Mouse (Mus musculus) cerebellum, adult 2 months (tissue): ENCODE measurements around the gene Mtss1l. TPM values are rescaled to one million over a fixed set of nuclear protein-coding genes. Genes with fewer than 3 reads are reported as not detected.

Experiments
- DNase-seq, 2 experiments: peaks; one replicate each; pipeline ENCODE4 v3.0.0; 2021
- H3K27ac ChIP-seq: fragments of 200-500 bp; 2 replicates; pipeline ENCODE4 v1.5.1; 2012; ENCODE audit warnings: low read length, control low read depth, inconsistent platforms; ENCODE audit not compliant: insufficient read depth
- H3K27me3 ChIP-seq: fragments of 200-500 bp; 2 replicates; pipeline ENCODE4 v1.6.1; 2012; ENCODE audit warnings: inconsistent platforms, mild to moderate bottlenecking, low read length, moderate library complexity; ENCODE audit not compliant: control insufficient read depth, insufficient read depth
- H3K4me1 ChIP-seq: fragments of 200-500 bp; 2 replicates; pipeline ENCODE4 v1.6.1; 2011; ENCODE audit warnings: low read length; ENCODE audit not compliant: control insufficient read depth, insufficient read depth
- H3K4me3 ChIP-seq: fragments of 200-500 bp; replicated peaks from 2 replicates; pipeline ENCODE3; 2011; ENCODE audit warnings: mild to moderate bottlenecking, low read depth, low read length, control low read depth; ENCODE audit not compliant: insufficient read depth
- CTCF ChIP-seq: fragments of 200-500 bp; IDR thresholded peaks from 2 replicates; pipeline ENCODE4 v1.5.1; 2011; ENCODE audit warnings: low read depth, mild to moderate bottlenecking, control low read depth, low read length, moderate library complexity, borderline replicate concordance; ENCODE audit not compliant: insufficient read depth
- POLR2A ChIP-seq: fragments of 200-500 bp; IDR thresholded peaks from 2 replicates; pipeline ENCODE4 v1.6.1; 2011; ENCODE audit warnings: low read length, control low read depth, borderline replicate concordance; ENCODE audit not compliant: insufficient read depth
- WGBS: fragments of 180-500 bp; shearing (Covaris S2); methylation state at CpG from one replicate; pipeline ENCODE4 v1.1.7; 2018; 5-methylcytosine and 5-hydroxymethylcytosine counted together
- polyA plus RNA-seq: library from polyadenylated mRNA; depleted of rRNA; stranded (reverse); fragments of >200 nt; gene quantifications from 2 replicates; pipeline ENCODE4 v1.2.3, GENCODE M21; 2012; rRNA removed

Mtss1l gene
- polyA plus RNA-seq, 1 experiment, result 257 TPM

DNA sequence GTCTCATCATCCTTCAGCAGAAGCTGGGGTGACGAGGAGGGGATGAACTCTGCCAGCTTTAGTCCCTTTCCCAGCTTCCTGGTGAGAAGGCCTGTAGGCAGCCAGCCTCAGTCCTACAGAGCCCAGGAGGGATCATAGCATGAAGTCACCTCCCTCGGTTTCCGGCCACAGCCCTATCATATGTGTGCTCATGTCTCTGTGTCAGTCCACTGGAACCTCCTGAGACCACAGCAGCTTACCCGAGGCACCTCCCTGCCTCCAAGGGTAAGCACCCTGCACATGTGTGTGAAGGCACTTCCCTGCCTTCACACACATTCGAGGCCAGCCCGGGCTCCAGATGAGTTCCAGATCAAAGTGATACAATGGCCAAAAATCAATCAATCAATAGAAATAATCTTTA lies 69.0 kb downstream of the Mtss1l start:
- DNase-seq, result no peak
- Histone ChIP-seq H3K4me1 (no peaks in the 10 kb centered on the region; the same call in 1 of the 2 replicates), H3K27me3 (no peaks in the 10 kb centered on the region), H3K4me3 (no peak overlapping the region), H3K27ac (no peak overlapping the region)
- TF ChIP-seq POLR2A (no peak), CTCF (no peak)
- 72% methylated on average over 6 of the region's 6 CpGs for WGBS

Other genes with a start within 250 kb of the Mtss1l start
- 37.6 and 39.9 TPM in 2 replicates for gene Vac14, start 102.9 kb upstream of the Mtss1l start, polyA plus RNA-seq
- gene Il34, start 84.4 kb downstream of the Mtss1l start, polyA plus RNA-seq, result 15.8 and 21.1 TPM in 2 replicates
- 56.5 and 60.2 TPM in 2 replicates for gene Cog4, start 125.1 kb downstream of the Mtss1l start, polyA plus RNA-seq
- 44.5 and 49.9 TPM in 2 replicates for gene Sf3b3, start 125.3 kb downstream of the Mtss1l start, polyA plus RNA-seq
- gene Fuk, start 181.0 kb downstream of the Mtss1l start, polyA plus RNA-seq, result 27.1 and 31.0 TPM in 2 replicates
- 81.1 and 88.6 TPM in 2 replicates for gene St3gal2, start 198.4 kb downstream of the Mtss1l start, polyA plus RNA-seq